Mouse (Mus musculus): ENCODE measurements around the gene Grid1. TPM values are rescaled to one million over a fixed set of nuclear protein-coding genes. Genes with fewer than 3 reads are reported as not detected.

The Grid1 gene
- 0.29 TPM for polyA plus RNA-seq (2014; fragmentation: Illumina TruSeq; extraction: RNeasy Lipid Tissue Mini Kit (QIAGEN cat#74804); ENCODE audit: low read depth, low replicate concordance)

DNA sequence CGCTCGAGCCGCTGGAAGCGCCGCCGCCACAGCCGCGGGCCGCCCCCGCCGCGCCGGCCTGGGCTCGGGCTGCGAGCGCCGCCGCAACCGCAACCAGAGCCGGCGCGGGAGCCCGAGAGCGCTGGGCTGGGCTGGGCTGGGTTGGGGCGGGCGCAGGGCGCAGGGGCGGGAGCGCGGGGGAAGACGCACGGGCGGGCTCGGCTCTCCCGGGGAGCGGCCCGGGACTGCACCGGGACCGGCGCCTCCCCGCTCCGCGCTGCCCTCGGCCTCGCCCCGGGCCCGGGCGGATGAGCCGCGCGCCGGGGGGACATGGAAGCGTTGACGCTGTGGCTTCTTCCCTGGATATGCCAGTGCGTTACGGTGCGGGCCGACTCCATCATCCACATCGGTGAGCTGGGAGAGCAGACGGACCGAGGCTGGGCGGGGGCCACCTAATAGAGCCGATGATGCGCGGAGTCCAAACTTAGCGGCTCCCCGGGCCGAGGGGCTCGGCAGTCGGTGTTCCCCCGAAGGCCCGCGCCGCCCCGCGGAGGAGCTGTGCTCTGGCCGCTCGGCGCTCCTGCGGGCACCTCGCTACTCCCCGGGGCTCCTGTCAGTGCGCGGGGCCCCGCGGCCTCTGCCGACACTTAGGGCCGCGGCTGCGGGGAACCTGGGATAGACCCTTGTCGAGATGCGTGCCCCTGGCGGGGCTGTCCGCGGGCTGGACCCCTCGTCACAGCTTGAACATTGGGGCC lies at the start of gene Grid1:
Gene Grid1 (plus strand): TSS at position 190 of the 734 bp plus-strand sequence.

Other genes starting within 250 kb of the Grid1 start
- gene Ldb3, start 231.4 kb upstream of the Grid1 start, polyA plus RNA-seq (2014; fragmentation: Illumina TruSeq; extraction: RNeasy Lipid Tissue Mini Kit (QIAGEN cat#74804); ENCODE audit: low read depth, low replicate concordance): 0.50 TPM
- not detected for gene Opn4, start 220.0 kb upstream of the Grid1 start, polyA plus RNA-seq (2014; fragmentation: Illumina TruSeq; extraction: RNeasy Lipid Tissue Mini Kit (QIAGEN cat#74804); ENCODE audit: low read depth, low replicate concordance)
- 266 TPM for gene Wapl, start 146.2 kb upstream of the Grid1 start, polyA plus RNA-seq (2014; fragmentation: Illumina TruSeq; extraction: RNeasy Lipid Tissue Mini Kit (QIAGEN cat#74804); ENCODE audit: low read depth, low replicate concordance)